Mouse (Mus musculus): ENCODE results near the gene Rora.

Rora gene

DNA sequence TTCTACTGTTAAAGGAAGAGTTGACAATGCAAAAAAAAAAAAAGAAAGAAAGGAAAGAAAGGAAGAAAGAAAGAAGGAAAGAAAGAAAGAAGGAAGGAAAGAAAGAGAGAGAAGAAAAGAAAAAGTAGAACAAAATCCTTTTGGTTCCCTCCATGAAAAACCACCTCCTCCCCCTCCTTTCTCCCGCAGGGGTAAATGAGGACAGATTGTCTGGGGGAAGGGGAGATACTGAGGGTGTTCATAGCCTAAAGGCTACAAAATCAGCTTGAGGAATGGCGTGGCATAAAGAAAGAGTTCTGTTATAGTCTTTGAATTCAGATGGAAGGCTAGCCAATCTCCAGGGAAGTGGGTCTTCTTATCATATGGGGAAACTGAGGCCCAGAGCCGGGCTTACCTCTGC lies 107.3 kb downstream of the Rora start:
- no peak for DNase-seq

- no peak for DNase-seq
These were observed 108.1 kb downstream of the Rora start for GRCm38 (mm10) chr9:68761672-68762071.

DNA sequence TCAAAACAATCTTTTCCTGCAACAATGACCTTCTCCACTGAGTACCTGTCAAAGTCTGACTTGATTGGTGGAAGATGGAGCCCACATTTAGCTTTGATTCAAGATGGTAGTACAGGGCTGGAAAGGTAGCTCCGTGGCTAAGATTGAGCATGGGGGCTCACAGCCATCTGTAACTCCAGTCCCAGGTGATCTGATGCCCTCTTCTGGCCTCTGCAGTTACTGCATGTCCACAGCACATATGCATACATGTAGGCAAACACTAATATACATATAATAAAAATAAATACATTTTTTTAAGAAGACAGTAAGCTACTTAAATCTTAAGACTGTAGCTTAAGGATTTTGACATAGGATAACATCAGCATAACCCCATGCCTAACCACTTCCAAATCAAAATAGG lies 112.0 kb downstream of the Rora start:
- no peak for DNase-seq

DNA sequence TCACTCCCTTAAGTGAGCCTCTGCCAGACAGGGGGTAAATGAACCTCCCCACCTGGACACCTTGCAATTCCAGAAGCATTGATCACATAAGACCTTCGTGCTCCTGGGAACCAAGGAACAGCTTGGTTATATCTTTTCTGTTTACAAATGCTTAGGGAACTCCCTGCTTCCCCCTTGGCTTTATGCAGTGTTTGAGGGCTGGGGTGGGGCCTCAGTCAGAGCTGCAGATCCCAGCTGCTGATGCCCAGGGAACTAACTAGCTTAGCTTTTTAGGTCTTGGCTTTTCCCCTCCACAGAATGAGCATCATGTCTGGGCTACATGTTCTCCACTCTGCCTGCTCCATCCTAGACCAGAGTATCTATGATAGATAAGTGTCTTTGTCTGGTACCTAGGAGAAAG lies 116.1 kb downstream of the Rora start:
- no peak for DNase-seq

GRCm38 (mm10) chr9:68771383-68771782 lies 117.8 kb downstream of the Rora start:
- no peak for DNase-seq

GRCm38 (mm10) chr9:68773770-68774169 lies 120.2 kb downstream of the Rora start:
- no peak for DNase-seq

- DNase-seq = no peak
These were observed 128.4 kb downstream of the Rora start for GRCm38 (mm10) chr9:68782011-68782410.

DNA sequence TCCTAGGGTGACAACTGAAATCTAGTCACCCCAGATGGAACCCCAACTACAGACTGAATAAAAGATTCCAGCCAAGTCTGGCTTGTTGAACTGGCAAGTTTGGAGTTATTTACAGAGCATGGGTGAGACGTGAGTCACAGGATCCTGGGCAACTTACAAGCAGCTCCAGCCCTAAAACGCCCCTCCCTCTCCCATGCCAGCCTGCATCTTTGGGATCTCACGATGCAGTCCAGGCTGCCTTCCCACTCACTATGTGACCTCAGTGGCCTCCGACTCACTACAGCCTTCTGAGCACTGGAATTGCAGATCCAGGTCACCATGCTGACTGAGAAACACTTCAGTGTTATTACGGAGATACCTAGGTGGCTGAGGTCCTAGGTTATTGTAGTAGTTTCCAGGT lies 129.0 kb downstream of the Rora start:
- DNase-seq = no peak

- no peak for DNase-seq
These were observed 129.7 kb downstream of the Rora start for GRCm38 (mm10) chr9:68783246-68783645.

GRCm38 (mm10) chr9:68786614-68787293 lies 133.2 kb downstream of the Rora start:
- no peak for DNase-seq

DNA sequence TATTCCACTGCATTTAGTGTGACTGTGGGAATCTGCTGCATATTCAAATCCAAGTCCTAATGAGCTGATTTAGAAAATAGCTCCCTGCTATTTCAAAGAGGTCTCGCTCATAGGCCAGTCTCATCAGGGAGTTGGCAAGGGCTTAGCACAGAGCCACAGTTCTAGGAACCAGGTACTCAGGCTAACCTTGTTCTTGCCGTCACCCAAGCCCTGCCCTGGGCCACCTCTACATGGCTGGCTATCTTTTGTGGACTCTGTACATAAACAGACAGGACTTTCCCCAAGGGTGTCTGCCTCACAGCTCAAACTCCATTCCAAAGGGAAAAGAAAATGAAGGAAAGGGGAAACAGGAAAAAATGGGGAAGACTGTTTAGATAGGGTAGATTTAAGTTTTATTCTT lies 134.1 kb downstream of the Rora start:
- no peak for DNase-seq

DNA sequence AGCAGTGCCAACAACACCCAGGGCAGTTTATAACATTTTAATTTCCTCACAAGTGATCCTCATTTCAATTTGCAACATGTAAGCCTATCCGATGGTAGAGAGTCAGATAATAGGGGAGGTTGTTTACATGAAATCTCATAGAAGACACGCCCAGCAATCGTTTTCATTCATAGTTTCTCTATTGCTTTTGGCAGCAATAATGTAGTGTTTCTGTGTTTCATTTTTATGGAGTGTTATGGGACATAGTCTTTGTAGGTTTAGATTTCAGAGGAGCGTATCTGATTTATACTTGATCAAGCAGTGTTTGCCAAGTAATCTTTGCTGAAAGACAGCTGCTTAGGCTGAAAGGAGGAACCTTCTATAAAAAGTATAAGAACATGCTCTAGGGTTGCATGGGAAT lies 137.3 kb downstream of the Rora start:
- no peak for DNase-seq

DNA sequence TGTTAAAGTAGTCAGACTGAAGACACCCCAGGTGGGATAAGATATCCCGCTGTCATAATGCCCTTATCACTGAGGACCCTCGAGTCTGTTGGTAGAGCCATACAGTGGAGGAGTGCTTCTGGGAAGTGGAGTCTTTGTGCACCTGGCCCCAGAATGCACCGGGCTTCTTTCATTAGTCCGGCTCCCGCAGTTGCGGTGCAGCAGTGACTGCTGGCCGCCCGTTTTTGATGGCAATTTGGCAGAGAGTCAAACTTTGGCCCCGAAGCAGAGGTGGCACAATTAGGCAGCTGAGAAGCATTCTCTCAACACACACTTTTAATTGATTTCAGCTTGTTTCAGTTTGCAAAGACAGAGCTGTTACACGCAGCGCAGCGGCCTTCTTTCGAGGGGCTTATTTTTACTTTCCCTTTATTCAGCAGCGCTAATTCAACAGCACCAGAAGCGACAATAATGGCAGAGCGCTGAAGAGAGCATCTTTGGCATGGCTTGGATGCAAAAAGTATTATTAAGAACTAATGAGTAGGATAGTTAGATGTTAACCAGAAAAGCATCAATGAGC lies 138.5 kb downstream of the Rora start:
- peak; percentile 38 for DNase-seq

GRCm38 (mm10) chr9:68795314-68795713 lies 141.7 kb downstream of the Rora start:
- DNase-seq = peak; percentile 54

DNA sequence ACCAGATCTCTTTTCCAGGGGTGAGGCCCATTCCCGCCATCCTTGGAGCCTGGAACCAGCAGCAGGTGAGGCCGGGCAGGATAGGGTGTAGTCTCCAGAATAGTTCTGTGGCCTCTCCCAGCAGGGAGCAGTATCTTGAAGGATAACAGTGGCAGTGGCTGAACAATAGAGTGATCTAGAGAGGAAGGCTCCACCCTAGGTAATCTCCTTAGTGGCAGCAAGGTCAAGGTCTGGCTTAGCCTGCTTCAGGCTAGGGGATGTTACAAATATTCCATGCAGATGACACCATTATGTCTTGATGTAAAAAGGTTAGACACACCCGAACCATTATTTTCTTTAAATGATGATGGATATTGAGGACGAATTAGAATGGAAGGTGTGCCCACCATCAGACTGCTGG lies 144.6 kb downstream of the Rora start:
- DNase-seq = no peak

GRCm38 (mm10) chr9:68799065-68799464 lies 145.5 kb downstream of the Rora start:
- no peak for DNase-seq

DNA sequence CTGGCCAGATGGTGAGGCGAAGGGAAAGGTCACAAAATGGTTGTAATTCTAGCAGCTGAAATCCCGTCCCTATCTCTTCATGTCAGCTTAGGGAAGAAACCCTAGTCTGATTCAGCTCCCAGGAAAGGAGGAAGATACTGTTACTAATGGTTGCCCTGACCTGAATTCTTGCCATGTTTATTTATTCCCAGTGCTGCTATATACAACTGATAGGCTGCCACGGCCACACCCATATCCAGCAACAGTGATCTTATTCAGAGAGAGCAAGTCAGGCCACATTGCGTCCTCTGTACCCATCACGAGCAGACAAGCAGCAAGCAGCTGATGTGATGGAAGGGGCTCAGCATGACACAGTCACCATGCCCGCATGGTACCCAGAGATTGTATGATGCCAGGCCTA lies 150.6 kb downstream of the Rora start:
- DNase-seq = no peak

- DNase-seq = peak; percentile 42
These were observed 152.2 kb downstream of the Rora start for GRCm38 (mm10) chr9:68805776-68806175.

DNA sequence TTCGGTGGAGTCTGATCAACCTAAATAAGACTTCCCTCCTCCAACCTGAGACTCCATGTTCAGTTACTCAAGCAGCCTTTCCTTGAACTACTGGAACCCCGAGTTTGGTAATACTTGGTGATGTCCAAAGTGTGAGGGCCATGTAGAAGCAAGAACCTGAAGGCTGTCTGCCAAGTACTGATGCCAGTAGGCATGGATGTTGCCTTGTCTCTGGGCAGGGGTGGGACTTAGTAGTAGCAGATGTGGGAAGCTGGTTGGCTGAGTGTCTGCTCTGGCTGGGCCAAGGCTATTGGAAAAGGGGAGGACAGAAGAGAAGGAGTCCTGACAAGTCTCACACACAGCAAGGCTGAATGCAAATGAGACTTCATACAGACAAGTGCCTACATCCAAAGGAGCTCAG lies 154.1 kb downstream of the Rora start:
- no peak for DNase-seq

DNA sequence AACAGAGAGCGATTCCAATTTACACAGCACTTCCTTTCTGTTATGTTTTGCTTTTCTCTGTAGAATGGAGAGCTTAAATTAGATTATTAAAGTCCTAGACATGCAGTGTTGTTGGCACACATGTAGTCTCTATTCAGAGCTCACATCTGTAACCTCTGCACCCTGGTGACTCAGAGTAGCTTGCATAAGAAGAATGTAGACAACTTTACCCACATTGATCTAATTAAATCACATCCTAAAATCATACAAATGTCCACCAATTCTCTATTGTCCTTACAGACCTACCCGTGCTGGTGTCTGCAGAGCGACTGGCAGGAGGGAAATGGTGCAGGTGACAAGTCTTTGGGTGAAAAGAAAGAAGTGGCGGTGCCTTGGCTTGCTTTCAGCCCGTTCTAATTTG lies 155.9 kb downstream of the Rora start:
- DNase-seq = no peak

DNA sequence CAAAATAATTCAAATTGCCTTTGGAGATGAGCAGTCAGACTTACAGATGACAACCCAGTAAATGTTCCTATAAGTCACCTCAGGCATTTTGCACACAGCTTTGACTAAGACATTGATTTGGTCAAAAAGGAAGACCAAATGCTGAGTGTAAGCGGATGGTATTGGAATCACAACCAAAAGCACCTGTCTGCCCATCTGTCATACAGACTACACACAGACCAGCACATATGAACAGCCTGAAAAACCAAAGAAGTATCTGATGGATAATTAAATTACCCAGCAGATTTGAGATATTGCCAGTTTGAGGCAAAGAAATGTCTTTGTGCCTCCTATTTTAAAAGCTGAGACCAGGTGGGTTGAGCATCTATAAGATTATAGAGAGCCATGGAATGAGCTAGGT lies 161.1 kb downstream of the Rora start:
- no peak for DNase-seq

- no peak for DNase-seq
These were observed 162.3 kb downstream of the Rora start for GRCm38 (mm10) chr9:68815877-68816276.

DNA sequence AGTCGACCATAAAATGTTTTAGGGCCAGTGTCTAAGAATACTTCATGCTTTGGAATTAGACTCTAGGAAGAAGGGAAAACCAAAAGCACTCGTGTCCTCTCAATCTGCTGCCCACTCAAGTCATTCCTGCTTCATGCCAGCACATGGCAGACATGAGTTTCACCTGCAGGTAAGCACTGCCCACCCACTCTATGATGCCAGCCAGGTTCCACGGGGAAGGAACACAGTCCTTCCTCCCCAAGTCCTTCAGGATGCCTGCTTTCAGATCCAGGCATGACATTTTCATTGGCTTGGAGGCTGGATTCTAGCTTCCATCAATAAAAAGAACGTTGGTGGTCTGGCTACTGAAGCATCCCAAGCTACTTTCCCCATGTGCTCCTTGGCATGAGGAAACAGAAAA lies 166.4 kb downstream of the Rora start:
- no peak for DNase-seq

- DNase-seq = no peak
These were observed 166.9 kb downstream of the Rora start for GRCm38 (mm10) chr9:68820478-68820877.

- no peak for DNase-seq
These were observed 167.8 kb downstream of the Rora start for GRCm38 (mm10) chr9:68821388-68821787.
